Mouse (Mus musculus): Measurements from ENCODE around the gene Ivd. TPM values are rescaled to one million over a fixed set of nuclear protein-coding genes. Genes with fewer than 3 reads are reported as not detected.

The Ivd gene
- polyA plus RNA-seq, 1 experiment from 2014 or later, result 50.4 TPM

DNA sequence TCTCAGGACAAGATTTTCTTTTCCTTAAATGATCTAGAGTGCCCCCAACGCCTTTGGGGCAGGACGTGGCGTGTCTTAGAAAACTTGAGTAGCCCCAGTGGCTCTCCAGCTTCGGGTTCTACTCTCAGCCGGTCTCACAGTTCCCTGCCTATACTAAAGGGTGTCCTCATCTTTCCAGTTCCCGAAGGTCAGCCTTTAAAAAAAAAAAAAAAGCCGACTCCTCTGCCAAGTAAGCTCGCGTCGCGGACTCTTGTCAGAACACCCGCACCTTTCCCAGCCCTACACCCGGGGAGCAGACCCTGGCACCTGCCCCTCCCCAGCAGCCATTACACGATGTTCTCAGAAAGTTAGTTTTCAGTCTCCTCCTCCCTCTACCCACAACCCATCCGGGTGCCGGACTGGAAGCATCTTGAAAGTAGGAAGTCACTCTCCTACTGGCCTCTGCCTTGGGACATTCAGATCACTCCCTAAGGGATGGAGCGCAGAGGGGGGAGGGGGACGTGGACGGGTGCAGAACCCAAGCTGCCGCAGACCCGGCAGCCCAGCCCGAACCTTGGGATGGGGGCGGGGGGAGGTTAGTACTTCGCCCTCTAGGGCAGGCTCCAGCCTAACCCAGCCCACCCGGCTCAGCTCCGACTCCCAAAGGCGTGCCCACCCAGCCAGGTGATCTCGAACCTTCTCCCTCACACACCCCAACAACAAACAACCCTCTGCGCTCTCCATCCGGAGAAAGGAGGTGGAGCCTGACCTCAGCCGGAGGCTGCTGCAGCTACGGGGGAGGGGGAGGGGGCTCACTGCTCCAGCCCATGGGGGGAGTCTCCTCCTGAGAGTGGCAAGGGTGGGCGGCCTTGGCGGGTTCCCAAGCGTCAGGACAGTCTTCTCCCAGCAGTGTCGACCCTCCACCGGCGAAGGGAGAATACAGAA, 34.5 kb downstream of the Ivd start:
- H3K9me3 ChIP-seq (ENCODE audit: control insufficient read depth, low read length), result no peaks in the 10 kb centered on the region
- peak overlapping the region; percentile 80 for H3K4me2 ChIP-seq (ENCODE audit: low read length)
- no peaks in the 10 kb centered on the region for H3K36me3 ChIP-seq (ENCODE audit: control insufficient read depth, insufficient read depth)
- peaks cover 58% of the 10 kb centered on the region for H3K27me3 ChIP-seq (replicated peaks; ENCODE audit: control insufficient read depth, insufficient read depth, low read length)
- no peak overlapping the region for H3K27ac ChIP-seq (ENCODE audit: low read length)
- WGBS, result 1% methylated on average over 37 of the region's 38 CpGs
- H3K9ac ChIP-seq (replicated peaks; ENCODE audit: low read depth, low read length), result peak overlapping the region; percentile 55
- ATAC-seq, result no peak
- H3K4me3 ChIP-seq (replicated peaks; ENCODE audit: low read length), result peak overlapping the region; percentile 50
- H3K4me1 ChIP-seq (replicated peaks; ENCODE audit: control insufficient read depth, insufficient read depth, low read length), result peaks cover 30% of the 10 kb centered on the region

- H3K36me3 ChIP-seq (ENCODE audit: control insufficient read depth, insufficient read depth), result no peaks in the 10 kb centered on the region
- under 1% methylated on average over 13 of the region's 13 CpGs for WGBS
Observed at GRCm38 (mm10) chr2:118896914-118897291, 35.1 kb downstream of the Ivd start.

DNA sequence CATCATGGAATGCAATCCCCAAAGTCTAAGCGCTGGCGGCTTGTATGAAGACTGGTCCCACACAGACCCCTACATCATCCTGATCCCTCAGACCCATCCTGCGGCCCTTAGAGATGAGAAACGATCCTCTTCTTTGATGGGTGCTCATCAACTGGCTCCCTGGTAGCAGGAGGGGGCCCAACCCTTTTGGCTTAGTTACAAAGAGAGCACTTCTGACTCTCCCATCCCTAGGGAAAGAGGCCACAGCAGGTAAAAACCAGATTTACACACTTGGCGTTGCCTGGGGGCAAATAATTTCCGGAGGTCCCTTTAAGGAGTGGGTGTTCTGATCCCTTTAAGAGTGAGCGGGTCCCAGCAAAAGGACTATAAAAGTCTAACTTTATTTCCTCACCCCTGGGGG, 35.6 kb downstream of the Ivd start:
- Histone ChIP-seq H3K4me2 (ENCODE audit: low read length) (peak overlapping the region; percentile 80), H3K4me1 (replicated peaks; ENCODE audit: control insufficient read depth, insufficient read depth, low read length) (peaks cover 30% of the 10 kb centered on the region), H3K9me3 (ENCODE audit: control insufficient read depth, low read length) (no peaks in the 10 kb centered on the region), H3K36me3 (ENCODE audit: control insufficient read depth, insufficient read depth) (no peaks in the 10 kb centered on the region), H3K27me3 (replicated peaks; ENCODE audit: control insufficient read depth, insufficient read depth, low read length) (peaks cover 58% of the 10 kb centered on the region), H3K9ac (replicated peaks; ENCODE audit: low read depth, low read length) (peak overlapping the region; percentile 55; the same call in 1 of the 2 replicates), H3K27ac (ENCODE audit: low read length) (no peak overlapping the region), H3K4me3 (replicated peaks; ENCODE audit: low read length) (peak overlapping the region; percentile 50)
- WGBS, result 3% methylated on average over 7 of the region's 7 CpGs
- ATAC-seq, result no peak

More at GRCm38 (mm10) chr2:118896914-118897291, 35.1 kb downstream of the Ivd start:
- Histone ChIP-seq H3K27ac (ENCODE audit: low read length) (no peak overlapping the region), H3K9me3 (ENCODE audit: control insufficient read depth, low read length) (no peaks in the 10 kb centered on the region), H3K4me2 (ENCODE audit: low read length) (peak overlapping the region; percentile 80), H3K4me1 (replicated peaks; ENCODE audit: control insufficient read depth, insufficient read depth, low read length) (peaks cover 30% of the 10 kb centered on the region), H3K9ac (replicated peaks; ENCODE audit: low read depth, low read length) (peak overlapping the region; percentile 55), H3K27me3 (replicated peaks; ENCODE audit: control insufficient read depth, insufficient read depth, low read length) (peaks cover 58% of the 10 kb centered on the region), H3K4me3 (replicated peaks; ENCODE audit: low read length) (peak overlapping the region; percentile 50)
- ATAC-seq, result no peak

- no peak overlapping the region for H3K9ac ChIP-seq (replicated peaks; ENCODE audit: low read depth, low read length)
- no peak overlapping the region for H3K4me3 ChIP-seq (replicated peaks; ENCODE audit: low read length)
- H3K27me3 ChIP-seq (replicated peaks; ENCODE audit: control insufficient read depth, insufficient read depth, low read length), result peaks cover 58% of the 10 kb centered on the region
- WGBS, result 4% methylated on average over 11 of the region's 11 CpGs
- no peak for ATAC-seq
- H3K4me1 ChIP-seq (replicated peaks; ENCODE audit: control insufficient read depth, insufficient read depth, low read length), result peaks cover 32% of the 10 kb centered on the region
- H3K27ac ChIP-seq (ENCODE audit: low read length), result no peak overlapping the region
- no peaks in the 10 kb centered on the region for H3K9me3 ChIP-seq (ENCODE audit: control insufficient read depth, low read length)
- H3K36me3 ChIP-seq (ENCODE audit: control insufficient read depth, insufficient read depth), result no peaks in the 10 kb centered on the region
- no peak overlapping the region for H3K4me2 ChIP-seq (ENCODE audit: low read length)
Observed at GRCm38 (mm10) chr2:118897808-118898207, 36.1 kb downstream of the Ivd start.

DNA sequence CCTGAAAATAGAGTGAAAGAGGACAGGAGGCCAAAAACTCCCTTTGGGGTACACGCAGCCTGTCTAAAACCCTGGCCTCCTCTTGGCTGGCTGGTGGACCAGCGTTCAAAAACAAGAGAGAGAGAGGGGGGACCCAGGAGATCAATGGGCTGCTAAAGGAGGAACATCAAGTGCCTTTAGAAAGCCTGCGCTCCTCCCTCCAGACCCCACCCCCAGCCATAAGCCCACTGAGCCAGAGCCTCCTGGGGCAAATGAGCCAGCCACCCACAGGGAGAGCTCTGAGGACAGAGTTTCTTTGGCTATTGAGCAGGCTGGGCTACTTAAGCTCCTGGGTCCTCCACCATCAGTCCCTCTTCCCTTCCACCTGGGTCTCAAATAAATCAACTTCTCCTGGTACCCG, 37.0 kb downstream of the Ivd start:
- Histone ChIP-seq H3K4me3 (replicated peaks; ENCODE audit: low read length) (no peak overlapping the region), H3K36me3 (ENCODE audit: control insufficient read depth, insufficient read depth) (no peaks in the 10 kb centered on the region), H3K27me3 (replicated peaks; ENCODE audit: control insufficient read depth, insufficient read depth, low read length) (peaks cover 55% of the 10 kb centered on the region), H3K4me2 (ENCODE audit: low read length) (no peak overlapping the region), H3K4me1 (replicated peaks; ENCODE audit: control insufficient read depth, insufficient read depth, low read length) (peaks cover 41% of the 10 kb centered on the region), H3K27ac (ENCODE audit: low read length) (no peak overlapping the region), H3K9ac (replicated peaks; ENCODE audit: low read depth, low read length) (no peak overlapping the region), H3K9me3 (ENCODE audit: control insufficient read depth, low read length) (no peaks in the 10 kb centered on the region)
- 3% methylated on average over 4 of the region's 4 CpGs for WGBS
- ATAC-seq, result no peak

DNA sequence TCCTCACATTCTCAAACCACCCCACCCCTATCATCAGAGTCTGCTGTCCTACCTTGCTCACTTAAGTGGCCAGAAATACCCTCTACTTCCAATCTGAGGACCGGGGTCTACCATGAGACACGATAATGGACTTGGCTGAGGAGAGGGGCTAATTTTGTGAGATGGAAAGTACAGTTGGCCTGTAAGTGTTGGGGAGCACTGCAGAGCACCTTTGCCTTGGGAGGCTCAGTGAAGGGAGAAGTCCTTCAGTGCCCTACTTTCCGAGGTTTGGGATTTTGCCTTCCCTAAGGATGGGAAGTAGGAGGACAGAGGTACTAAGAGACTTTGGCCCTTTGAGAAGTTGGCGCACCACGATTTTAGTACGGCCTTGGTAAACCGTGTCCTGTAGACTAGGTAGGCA, 37.6 kb downstream of the Ivd start:
- Histone ChIP-seq H3K9ac (replicated peaks; ENCODE audit: low read depth, low read length) (no peak overlapping the region), H3K4me2 (ENCODE audit: low read length) (no peak overlapping the region), H3K27ac (ENCODE audit: low read length) (no peak overlapping the region), H3K36me3 (ENCODE audit: control insufficient read depth, insufficient read depth) (no peaks in the 10 kb centered on the region), H3K4me3 (replicated peaks; ENCODE audit: low read length) (no peak overlapping the region), H3K9me3 (ENCODE audit: control insufficient read depth, low read length) (no peaks in the 10 kb centered on the region), H3K27me3 (replicated peaks; ENCODE audit: control insufficient read depth, insufficient read depth, low read length) (peaks cover 53% of the 10 kb centered on the region), H3K4me1 (replicated peaks; ENCODE audit: control insufficient read depth, insufficient read depth, low read length) (peaks cover 47% of the 10 kb centered on the region)
- 10% methylated on average over 7 of the region's 7 CpGs for WGBS
- no peak for ATAC-seq

DNA sequence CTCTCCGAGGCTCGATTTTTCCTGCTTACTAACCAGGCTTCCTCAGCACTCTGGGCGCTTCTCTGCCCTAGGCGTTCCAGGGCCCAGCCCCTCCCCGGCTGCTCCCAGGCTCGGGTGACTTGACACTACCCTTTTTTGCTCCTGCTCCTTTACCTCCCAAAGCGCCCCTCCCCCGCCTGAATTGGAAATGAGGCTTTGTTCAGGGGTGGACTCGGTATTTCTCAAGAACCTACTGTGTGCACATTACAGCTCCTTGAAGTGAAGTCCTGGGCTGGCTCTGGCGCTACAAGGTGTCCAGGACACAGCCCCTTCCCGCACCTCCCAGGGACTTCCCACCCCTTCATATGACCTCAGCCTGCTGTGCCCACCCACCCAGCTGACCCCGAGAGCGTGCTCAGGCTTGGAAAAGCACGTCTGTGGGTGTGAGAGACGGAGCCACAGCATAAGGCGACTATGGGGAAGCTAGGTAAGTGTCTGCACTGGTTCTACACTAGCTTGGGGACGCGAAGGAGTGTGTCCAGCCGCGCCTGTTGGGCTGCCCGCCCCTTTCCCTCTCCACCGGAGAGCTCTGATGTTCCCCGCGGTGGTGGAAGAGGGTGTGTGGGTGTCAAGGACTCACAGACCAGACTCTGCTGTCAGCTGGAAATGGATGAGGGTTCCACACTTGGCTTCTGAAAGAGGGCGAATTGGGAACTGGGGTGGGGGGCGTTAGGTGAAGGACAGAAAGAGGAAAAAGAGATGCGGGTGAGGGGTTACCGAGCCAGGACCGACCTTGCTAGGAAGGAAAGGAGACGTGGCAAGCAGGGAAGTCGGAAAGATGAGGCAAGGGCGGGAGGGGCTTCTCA, 38.4 kb downstream of the Ivd start, which contains the start of gene Bahd1:
Gene Bahd1 (plus strand): TSS at position 397 of the 845 bp plus-strand sequence.
- H3K4me3 ChIP-seq (replicated peaks; ENCODE audit: low read length), result peak within 1 kb of the TSS; percentile 88
- H3K27ac ChIP-seq (ENCODE audit: low read length), result no peak within 1 kb of the TSS
- no peaks in the 10 kb centered on the region for H3K9me3 ChIP-seq (ENCODE audit: control insufficient read depth, low read length)
- no peaks in the 10 kb centered on the region for H3K36me3 ChIP-seq (ENCODE audit: control insufficient read depth, insufficient read depth)
- WGBS, result under 1% methylated on average over 32 of the region's 32 CpGs
- H3K9ac ChIP-seq (replicated peaks; ENCODE audit: low read depth, low read length), result peak within 1 kb of the TSS; percentile 61
- H3K27me3 ChIP-seq (replicated peaks; ENCODE audit: control insufficient read depth, insufficient read depth, low read length), result peaks cover 45% of the 10 kb centered on the region
- ATAC-seq, result no peak
- peaks cover 53% of the 10 kb centered on the region for H3K4me1 ChIP-seq (replicated peaks; ENCODE audit: control insufficient read depth, insufficient read depth, low read length)
- H3K4me2 ChIP-seq (ENCODE audit: low read length), result peak within 1 kb of the TSS; percentile 100

DNA sequence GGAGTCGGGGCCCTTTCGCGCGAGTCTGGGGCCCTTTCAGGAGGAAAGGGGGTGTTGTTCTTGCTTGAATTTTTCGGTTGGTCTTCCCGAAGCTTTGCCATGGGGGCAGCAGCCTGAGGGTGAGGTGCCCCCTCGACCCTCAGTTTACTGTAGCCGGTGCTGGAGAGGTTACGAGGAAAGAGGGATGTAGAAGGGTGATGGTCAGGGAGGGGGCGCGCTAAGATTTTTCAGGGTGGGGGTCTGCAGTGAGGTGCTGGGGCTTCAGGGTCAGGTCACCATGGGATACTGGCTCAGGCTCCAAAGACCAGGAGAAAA, 39.0 kb downstream of the Ivd start:
- Histone ChIP-seq H3K4me1 (replicated peaks; ENCODE audit: control insufficient read depth, insufficient read depth, low read length) (peaks cover 56% of the 10 kb centered on the region), H3K36me3 (ENCODE audit: control insufficient read depth, insufficient read depth) (no peaks in the 10 kb centered on the region), H3K27ac (ENCODE audit: low read length) (no peak overlapping the region), H3K4me2 (ENCODE audit: low read length) (peak overlapping the region; percentile 100), H3K27me3 (replicated peaks; ENCODE audit: control insufficient read depth, insufficient read depth, low read length) (peaks cover 40% of the 10 kb centered on the region), H3K9ac (replicated peaks; ENCODE audit: low read depth, low read length) (peak overlapping the region; percentile 61), H3K9me3 (ENCODE audit: control insufficient read depth, low read length) (no peaks in the 10 kb centered on the region), H3K4me3 (replicated peaks; ENCODE audit: low read length) (peak overlapping the region; percentile 88)
- WGBS, result 1% methylated on average over 11 of the region's 11 CpGs
- no peak; the same call in 1 of the 2 replicates for ATAC-seq

Data from forebrain, embryonic 16.5 days (tissue).